Mouse (Mus musculus) lung, adult 2 months (tissue): ENCODE measurements around the gene Gtf2ird2.

Experiments used
- CTCF ChIP-seq: fragments of 200-500 bp; IDR thresholded peaks from 2 replicates; pipeline ENCODE4 v1.5.1; 2011; ENCODE audit warnings: mild to moderate bottlenecking, low read length, control low read depth; ENCODE audit not compliant: insufficient read depth
- POLR2A ChIP-seq: fragments of 200-500 bp; IDR thresholded peaks from 2 replicates; pipeline ENCODE4 v1.6.1; 2011; ENCODE audit warnings: low read depth, mild to moderate bottlenecking, control low read depth, low read length, borderline replicate concordance; ENCODE audit errors: extremely low read depth

DNA sequence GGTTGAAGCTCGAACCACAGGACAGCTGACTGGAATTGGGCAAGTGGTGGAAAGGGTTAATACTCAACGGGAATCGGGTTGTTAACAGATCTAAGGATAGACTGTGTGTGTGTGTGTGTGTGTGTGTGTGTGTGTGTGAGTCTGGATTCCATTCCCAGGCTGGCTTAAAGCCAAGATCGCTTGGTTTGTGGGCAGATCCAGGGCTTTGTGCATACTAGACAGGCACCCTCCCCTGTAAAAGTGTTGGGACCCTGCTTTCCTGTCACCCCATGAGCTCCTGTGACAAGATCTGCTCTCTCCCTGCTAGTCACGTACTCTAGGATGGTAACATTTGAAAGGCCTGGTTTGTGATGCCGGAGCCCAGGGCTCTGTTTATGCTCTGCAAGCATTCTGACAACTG, 51.3 kb downstream of the Gtf2ird2 start:
- TF ChIP-seq CTCF = no peak
- TF ChIP-seq POLR2A = no peak
